In the genomic region with DNA sequence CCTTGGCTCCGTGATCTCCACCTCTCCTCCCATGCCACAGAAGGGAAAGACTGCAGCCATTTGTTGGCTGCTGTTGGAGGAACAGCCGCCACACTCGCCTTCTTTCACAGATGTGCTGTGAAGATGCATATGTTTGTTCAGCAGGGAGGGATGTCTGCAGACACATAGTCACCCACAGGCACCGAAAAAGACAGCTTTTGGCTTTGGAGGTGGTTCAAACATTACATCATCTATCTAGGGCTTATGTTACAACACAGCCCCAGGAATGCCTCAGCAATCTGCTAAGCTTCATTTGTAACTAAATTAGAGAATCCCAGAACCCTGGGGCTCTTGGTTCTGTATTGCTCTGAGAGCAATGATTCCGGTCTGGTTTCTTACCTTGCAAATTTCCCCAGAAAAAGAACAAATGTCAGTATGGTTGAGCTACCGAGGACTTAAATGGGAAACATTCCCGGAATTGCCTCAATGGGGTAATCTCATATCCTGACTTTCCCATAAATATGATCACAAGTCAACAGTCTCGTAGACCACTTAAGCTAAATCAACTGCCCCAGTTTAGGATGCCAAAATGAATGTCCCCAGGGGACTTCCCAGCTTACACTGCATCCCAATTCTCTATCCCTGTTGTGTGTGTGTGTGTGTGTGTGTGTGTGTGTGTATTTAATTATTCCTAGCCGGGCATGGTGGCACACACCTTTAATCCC, we compare ENCODE assay signal across 10 mouse cellular contexts. TPM values are rescaled to one million over a fixed set of nuclear protein-coding genes. Genes with fewer than 3 reads are reported as not detected.
A peak's percentile ranks its signal among the peaks of the same experiment; 100 is the strongest.
DNase-seq lines count a peak whose midpoint lies in the region; ATAC-seq and TF ChIP-seq lines count a peak whose summit lies in the region.
"Had no signal": no experiment of that assay in that cellular context is flagged by ENCODE, and none has a peak within 500 bp of the region (broad histone marks: within the 10 kb centered on the region; RNA-seq: fewer than 3 reads in every experiment).

No protein-coding gene starts in this region.

- 0 out of 2 replicates have a peak, but pooled peaks cover 3% of the 10 kb centered on the region for H3K4me1 ChIP-seq in intestine, embryonic 14.5 days (replicated peaks; ENCODE audit: control insufficient read depth, insufficient read depth, low read length)
- no peaks in the 10 kb centered on the region for H3K4me1 ChIP-seq in intestine, postnatal 0 days (replicated peaks; ENCODE audit: control insufficient read depth, insufficient read depth, low read length)
- H3K4me1 ChIP-seq in heart, embryonic 15.5 days (replicated peaks) = peaks cover 19% of the 10 kb centered on the region
- peaks cover 13% of the 10 kb centered on the region for H3K4me1 ChIP-seq in neural tube, embryonic 15.5 days

- H3K4me2 ChIP-seq in intestine, embryonic 14.5 days (ENCODE audit: low read length) = no peak overlapping the region
- H3K4me2 ChIP-seq in intestine, postnatal 0 days (replicated peaks; ENCODE audit: low read depth) = no peak overlapping the region
- no peak overlapping the region for H3K4me2 ChIP-seq in heart, embryonic 15.5 days
- no peak overlapping the region for H3K4me2 ChIP-seq in neural tube, embryonic 15.5 days
- H3K4me2 ChIP-seq: neural tube, embryonic 12.5 days had no signal

- no peak for DNase-seq in intestine, embryonic 14.5 days (ENCODE audit: low spot score)
- DNase-seq in cerebellum, adult 11 months = peak; percentile 4
- DNase-seq in ovary, postnatal 10 days (ENCODE audit: low spot score) = no peak

- ATAC-seq in intestine, embryonic 14.5 days (replicated peaks; ENCODE audit: low FRiP score, low TSS enrichment, low read depth) = no peak
- ATAC-seq in intestine, postnatal 0 days = no peak
- peak; percentile 70; the same call in 1 of the 2 replicates for ATAC-seq in heart, embryonic 15.5 days (replicated peaks; ENCODE audit: insufficient number of reproducible peaks, insufficient read depth, low FRiP score, low read depth)
- peak; percentile 53; the same call in 1 of the 2 replicates for ATAC-seq in neural tube, embryonic 15.5 days (ENCODE audit: low FRiP score)
- no peak for ATAC-seq in megakaryocyte, adult 5-6 weeks (ENCODE audit: poor library complexity, severe bottlenecking)
- no peak for ATAC-seq in granulocyte monocyte progenitor cell, adult 5-6 weeks (replicated peaks; ENCODE audit: poor library complexity, severe bottlenecking)

- H3K9me3 ChIP-seq in intestine, embryonic 14.5 days (ENCODE audit: control insufficient read depth, low read length) = no peaks in the 10 kb centered on the region
- H3K9me3 ChIP-seq in intestine, postnatal 0 days (ENCODE audit: control insufficient read depth) = no peaks in the 10 kb centered on the region
- no peaks in the 10 kb centered on the region for H3K9me3 ChIP-seq in heart, embryonic 15.5 days (replicated peaks)
- H3K9me3 ChIP-seq in neural tube, embryonic 15.5 days (replicated peaks) = no peaks in the 10 kb centered on the region
- H3K9me3 ChIP-seq: neural tube, embryonic 12.5 days had no signal

- peaks cover 10% of the 10 kb centered on the region; the same call in 1 of the 2 replicates for H3K27me3 ChIP-seq in intestine, embryonic 14.5 days (replicated peaks; ENCODE audit: control insufficient read depth, insufficient read depth, low read length)
- H3K27me3 ChIP-seq in intestine, postnatal 0 days (replicated peaks; ENCODE audit: control insufficient read depth, insufficient read depth, low read length) = no peaks in the 10 kb centered on the region
- no peaks in the 10 kb centered on the region; the same call in 1 of the 2 replicates for H3K27me3 ChIP-seq in heart, embryonic 15.5 days
- H3K27me3 ChIP-seq in neural tube, embryonic 15.5 days (replicated peaks) = peaks cover 23% of the 10 kb centered on the region

- whole genome bisulfite sequencing in intestine, embryonic 14.5 days = 48% methylated on average over 9 of the region's 9 CpGs
- WGBS in intestine, postnatal 0 days = 56% methylated on average over 9 of the region's 9 CpGs
- 50% methylated on average over 9 of the region's 9 CpGs for WGBS in heart, embryonic 15.5 days
- 46% methylated on average over 9 of the region's 9 CpGs for WGBS in neural tube, embryonic 15.5 days

- no peak overlapping the region for H3K9ac ChIP-seq in intestine, embryonic 14.5 days (ENCODE audit: low read length)
- no peak overlapping the region for H3K9ac ChIP-seq in intestine, postnatal 0 days (ENCODE audit: low read depth, low read length)
- no peak overlapping the region for H3K9ac ChIP-seq in heart, embryonic 15.5 days
- no peak overlapping the region for H3K9ac ChIP-seq in neural tube, embryonic 15.5 days (replicated peaks)
- H3K9ac ChIP-seq: neural tube, embryonic 12.5 days had no signal

- peak overlapping the region; percentile 47 for H3K27ac ChIP-seq in intestine, embryonic 14.5 days (ENCODE audit: low read depth)
- H3K27ac ChIP-seq in intestine, postnatal 0 days (ENCODE audit: low read depth, low read length) = no peak overlapping the region
- H3K27ac ChIP-seq in heart, embryonic 15.5 days = peak overlapping the region; percentile 58
- H3K27ac ChIP-seq in neural tube, embryonic 15.5 days (replicated peaks) = peak overlapping the region; percentile 33; the same call in 1 of the 2 replicates
- H3K27ac ChIP-seq: neural tube, embryonic 12.5 days had no signal

- H3K4me3 ChIP-seq in intestine, embryonic 14.5 days (ENCODE audit: low read depth, low read length) = no peak overlapping the region
- no peak overlapping the region for H3K4me3 ChIP-seq in intestine, postnatal 0 days (ENCODE audit: low read depth, low read length)
- H3K4me3 ChIP-seq in heart, embryonic 15.5 days = no peak overlapping the region
- H3K4me3 ChIP-seq in neural tube, embryonic 15.5 days (replicated peaks) = no peak overlapping the region
- H3K4me3 ChIP-seq: neural tube, embryonic 12.5 days had no signal

- H3K36me3 ChIP-seq in intestine, embryonic 14.5 days (ENCODE audit: control insufficient read depth, insufficient read depth, low read length) = no peaks in the 10 kb centered on the region
- H3K36me3 ChIP-seq in intestine, postnatal 0 days (ENCODE audit: control insufficient read depth, insufficient read depth) = no peaks in the 10 kb centered on the region
- H3K36me3 ChIP-seq in heart, embryonic 15.5 days = no peaks in the 10 kb centered on the region
- no peaks in the 10 kb centered on the region for H3K36me3 ChIP-seq in neural tube, embryonic 15.5 days
- H3K36me3 ChIP-seq: neural tube, embryonic 12.5 days had no signal

- no peak for TF ChIP-seq CTCF in intestine, postnatal 0 days (IDR thresholded peaks at IDR 0.05; ENCODE audit: low read depth)

RNA-seq across cellular contexts. Expression of a gene that starts 5.5 kb away (rescaled TPM):
- polyA plus RNA-seq in intestine, embryonic 14.5 days (2014; fragmentation: Nextera tagmentation; extraction: Ambion mirVana) = 9.2 and 10.8 TPM in 2 replicates
- polyA plus RNA-seq in intestine, postnatal 0 days (2015; fragmentation: Nextera tagmentation; extraction: Ambion mirVana) = 3.3 and 3.6 TPM in 2 replicates
- 7.8 and 12.7 TPM in 2 replicates for polyA plus RNA-seq in heart, embryonic 15.5 days (2015; fragmentation: Nextera tagmentation; extraction: Ambion mirVana)
- polyA plus RNA-seq in neural tube, embryonic 15.5 days (2015; fragmentation: Nextera tagmentation; extraction: Ambion mirVana) = 1.6 and 3.9 TPM in 2 replicates
- not detected in 2 replicates for total RNA-seq in megakaryocyte, adult 5-6 weeks (2015)
- not detected in 2 replicates for total RNA-seq in megakaryocyte, adult 5-6 weeks (2017)
- total RNA-seq in granulocyte monocyte progenitor cell, adult 5-6 weeks (2014; fragmentation: Nextera tagmentation) = not detected in 2 replicates
- not detected in 2 replicates for total RNA-seq in granulocyte monocyte progenitor cell, adult 5-6 weeks (2017)
- total RNA-seq: hematopoietic stem cell, adult 5-6 weeks had no signal

Comparison
In these comparisons a context has a peak if more than half of its experiments do, and no peak if none do; other contexts are left out.
1. ATAC-seq: peak in heart, embryonic 15.5 days (single experiment) and neural tube, embryonic 15.5 days (single experiment); none in intestine, embryonic 14.5 days (single experiment), intestine, postnatal 0 days (single experiment), megakaryocyte, adult 5-6 weeks (single experiment) and granulocyte monocyte progenitor cell, adult 5-6 weeks (single experiment).